ENCODE assay signal across 8 mouse cellular contexts in genomic region chr15:98871916-98872888, GRCm38 (mm10). TPM values are rescaled to one million over a fixed set of nuclear protein-coding genes. Genes with fewer than 3 reads are reported as not detected.
DNase-seq lines count a peak whose midpoint lies in the region; ATAC-seq lines count a peak whose summit lies in the region.

No protein-coding gene starts in this region.

- peak overlapping the region; percentile 84 to 94 for H3K4me3 ChIP-seq in heart, embryonic 14.5 days (ENCODE audit: control insufficient read depth in 1 of 2, insufficient read depth in 1 of 2, low read depth in 1 of 2, low read length in 2 of 2)
- peak overlapping the region; percentile 87 for H3K4me3 ChIP-seq in liver, embryonic 15.5 days (replicated peaks)
- H3K4me3 ChIP-seq in neural tube, embryonic 12.5 days: peak overlapping the region; percentile 99

- H3K36me3 ChIP-seq in heart, embryonic 14.5 days (ENCODE audit: control insufficient read depth, insufficient read depth, low read length): no peaks in the 10 kb centered on the region
- no peaks in the 10 kb centered on the region for H3K36me3 ChIP-seq in liver, embryonic 15.5 days (replicated peaks)
- no peaks in the 10 kb centered on the region for H3K36me3 ChIP-seq in neural tube, embryonic 12.5 days

- peak; percentile 66 for ATAC-seq in CD4-positive, CD25-positive, alpha-beta regulatory T cell, adult 4 months
- ATAC-seq in heart, embryonic 14.5 days (ENCODE audit: insufficient number of reproducible peaks, insufficient read depth, low FRiP score, low read depth): peak; percentile 61
- ATAC-seq in liver, embryonic 15.5 days (ENCODE audit: insufficient read depth): peak; percentile 75
- ATAC-seq in neural tube, embryonic 12.5 days (ENCODE audit: low FRiP score, low read depth): peak; percentile 87

- no peaks in the 10 kb centered on the region for H3K27me3 ChIP-seq in heart, embryonic 14.5 days (ENCODE audit: control insufficient read depth, insufficient read depth, low read length)
- H3K27me3 ChIP-seq in liver, embryonic 15.5 days: 0 out of 2 replicates have a peak, but pooled peaks cover 6% of the 10 kb centered on the region
- no peaks in the 10 kb centered on the region for H3K27me3 ChIP-seq in neural tube, embryonic 12.5 days (replicated peaks)

- peak overlapping the region; percentile 98 to 99 for H3K27ac ChIP-seq in heart, embryonic 14.5 days (replicated peaks in 1 of 2; ENCODE audit: control insufficient read depth in 1 of 2, insufficient read depth in 1 of 2, low read depth in 2 of 2, low read length in 2 of 2)
- peak overlapping the region; percentile 92 for H3K27ac ChIP-seq in liver, embryonic 15.5 days (replicated peaks)
- peak overlapping the region; percentile 95 for H3K27ac ChIP-seq in neural tube, embryonic 12.5 days

- no peaks in the 10 kb centered on the region for H3K9me3 ChIP-seq in heart, embryonic 14.5 days (ENCODE audit: control insufficient read depth, low read length)
- H3K9me3 ChIP-seq in liver, embryonic 15.5 days (replicated peaks): no peaks in the 10 kb centered on the region
- H3K9me3 ChIP-seq in neural tube, embryonic 12.5 days: no peaks in the 10 kb centered on the region

- 2% methylated on average over 51 of the region's 51 CpGs for WGBS in heart, embryonic 14.5 days
- 1% methylated on average over 51 of the region's 51 CpGs for WGBS in liver, embryonic 15.5 days (ENCODE audit: insufficient replicate concordance)
- WGBS in neural tube, embryonic 12.5 days: 2% methylated on average over 51 of the region's 51 CpGs

- peak overlapping the region; percentile 98 for H3K9ac ChIP-seq in heart, embryonic 14.5 days (ENCODE audit: low read length)
- peak overlapping the region; percentile 98 for H3K9ac ChIP-seq in liver, embryonic 15.5 days
- H3K9ac ChIP-seq in neural tube, embryonic 12.5 days: peak overlapping the region; percentile 99

- peaks cover 15 to 32% of the 10 kb centered on the region in 2 experiments for H3K4me1 ChIP-seq in heart, embryonic 14.5 days (ENCODE audit: control insufficient read depth in 2 of 2, insufficient read depth in 2 of 2, low read length in 2 of 2)
- peaks cover 51% of the 10 kb centered on the region for H3K4me1 ChIP-seq in liver, embryonic 15.5 days (replicated peaks)
- peaks cover 35% of the 10 kb centered on the region for H3K4me1 ChIP-seq in neural tube, embryonic 12.5 days

- peak; percentile 88 for DNase-seq in c-Kit-negative CD71-positive TER-119-positive erythroid progenitor cells, embryonic 14.5 days (ENCODE audit: low read depth, low spot score)
- peak; percentile 77 for DNase-seq in fibroblast of lung, adult 2 months (ENCODE audit: low read depth)
- peak; percentile 93 to 97 for DNase-seq in kidney, postnatal 25 days
- DNase-seq in telencephalon, adult 2 months (ENCODE audit: low read depth, low spot score): peak; percentile 97

- peak overlapping the region; percentile 79 for H3K4me2 ChIP-seq in heart, embryonic 14.5 days (ENCODE audit: low read length)
- H3K4me2 ChIP-seq in liver, embryonic 15.5 days: peak overlapping the region; percentile 85
- H3K4me2 ChIP-seq in neural tube, embryonic 12.5 days (replicated peaks): peak overlapping the region; percentile 97

RNA-seq across cellular contexts. Expression of gene Kmt2d, which starts 1.2 kb away (rescaled TPM):
- polyA plus RNA-seq in CD4-positive, CD25-positive, alpha-beta regulatory T cell, adult 4 months (2017; shearing (Covaris generic)): 10 to 100 TPM; 30.9 to 38.6 TPM
- 12.7 and 13.0 TPM in 2 replicates for polyA plus RNA-seq in heart, embryonic 14.5 days (2014; fragmentation: Nextera tagmentation; extraction: Ambion mirVana)
- polyA plus RNA-seq in liver, embryonic 15.5 days (2015; fragmentation: Nextera tagmentation; extraction: Ambion mirVana): 3.7 and 4.2 TPM in 2 replicates
- 10.4 and 12.3 TPM in 2 replicates for polyA plus RNA-seq in neural tube, embryonic 12.5 days (2016; fragmentation: Nextera tagmentation; extraction: Ambion mirVana)

RNA-seq across cellular contexts. Expression of gene Rhebl1, which starts 22.1 kb away (rescaled TPM):
- 10 to 100 TPM; 11.3 to 14.2 TPM for polyA plus RNA-seq in CD4-positive, CD25-positive, alpha-beta regulatory T cell, adult 4 months (2017; shearing (Covaris generic))
- 4.0 and 4.9 TPM in 2 replicates for polyA plus RNA-seq in heart, embryonic 14.5 days (2014; fragmentation: Nextera tagmentation; extraction: Ambion mirVana)
- 2.9 and 3.0 TPM in 2 replicates for polyA plus RNA-seq in liver, embryonic 15.5 days (2015; fragmentation: Nextera tagmentation; extraction: Ambion mirVana)
- polyA plus RNA-seq in neural tube, embryonic 12.5 days (2016; fragmentation: Nextera tagmentation; extraction: Ambion mirVana): 27.8 and 27.9 TPM in 2 replicates

RNA-seq across cellular contexts. Expression of gene Dhh, which starts 26.1 kb away (rescaled TPM):
- polyA plus RNA-seq in CD4-positive, CD25-positive, alpha-beta regulatory T cell, adult 4 months (2017; shearing (Covaris generic)): not detected
- 0.93 and 1.1 TPM in 2 replicates for polyA plus RNA-seq in heart, embryonic 14.5 days (2014; fragmentation: Nextera tagmentation; extraction: Ambion mirVana)
- polyA plus RNA-seq in liver, embryonic 15.5 days (2015; fragmentation: Nextera tagmentation; extraction: Ambion mirVana): 0.08 and 0.12 TPM in 2 replicates
- 1.6 and 1.9 TPM in 2 replicates for polyA plus RNA-seq in neural tube, embryonic 12.5 days (2016; fragmentation: Nextera tagmentation; extraction: Ambion mirVana)

RNA-seq across cellular contexts. Expression of gene Prkag1, which starts 40.9 kb away (rescaled TPM):
- polyA plus RNA-seq in CD4-positive, CD25-positive, alpha-beta regulatory T cell, adult 4 months (2017; shearing (Covaris generic)): 100 to 1,000 TPM; 126 to 187 TPM
- 82.0 and 85.5 TPM in 2 replicates for polyA plus RNA-seq in heart, embryonic 14.5 days (2014; fragmentation: Nextera tagmentation; extraction: Ambion mirVana)
- 94.1 and 95.7 TPM in 2 replicates for polyA plus RNA-seq in liver, embryonic 15.5 days (2015; fragmentation: Nextera tagmentation; extraction: Ambion mirVana)
- polyA plus RNA-seq in neural tube, embryonic 12.5 days (2016; fragmentation: Nextera tagmentation; extraction: Ambion mirVana): 70.1 and 79.2 TPM in 2 replicates

RNA-seq across cellular contexts. Expression of gene Lmbr1l, which starts 45.8 kb away (rescaled TPM):
- 10 to 100 TPM; 23.3 to 61.6 TPM for polyA plus RNA-seq in CD4-positive, CD25-positive, alpha-beta regulatory T cell, adult 4 months (2017; shearing (Covaris generic))
- polyA plus RNA-seq in heart, embryonic 14.5 days (2014; fragmentation: Nextera tagmentation; extraction: Ambion mirVana): 3.5 and 5.7 TPM in 2 replicates
- polyA plus RNA-seq in liver, embryonic 15.5 days (2015; fragmentation: Nextera tagmentation; extraction: Ambion mirVana): 4.7 and 4.8 TPM in 2 replicates
- 35.9 and 40.0 TPM in 2 replicates for polyA plus RNA-seq in neural tube, embryonic 12.5 days (2016; fragmentation: Nextera tagmentation; extraction: Ambion mirVana)

Comparison
In these comparisons a context has a peak if more than half of its experiments do, and no peak if none do; other contexts are left out.
1. Peak in every context shown above with its lines: DNase-seq, ATAC-seq, H3K4me3 ChIP-seq and H3K27ac ChIP-seq.